Mouse (Mus musculus) neural tube, embryonic 12.5 days (tissue): ENCODE data around the gene Pdgfc. TPM values are rescaled to one million over a fixed set of nuclear protein-coding genes. Genes with fewer than 3 reads are reported as not detected.

Source experiments
- ATAC-seq: fragments of 200-750 bp; cut with Nextera tagmentation; 2 replicates; pipeline ENCODE4 v1.8.0; 2017; ENCODE audit warnings: low read depth, mild to moderate bottlenecking, moderate TSS enrichment, moderate library complexity; ENCODE audit not compliant: low FRiP score
- H3K27ac ChIP-seq: fragments of 300-500 bp; sonication (generic); 2 replicates; pipeline ENCODE4 v1.5.1; 2016
- H3K27me3 ChIP-seq: fragments of 300-500 bp; sonication (generic); replicated peaks from 2 replicates; pipeline ENCODE4 v1.6.1; 2016; ENCODE audit warnings: mild to moderate bottlenecking
- H3K36me3 ChIP-seq: fragments of 300-500 bp; sonication (generic); 2 replicates; pipeline ENCODE4 v1.6.1; 2016; ENCODE audit warnings: mild to moderate bottlenecking
- H3K4me1 ChIP-seq: fragments of 300-500 bp; sonication (generic); 2 replicates; pipeline ENCODE4 v1.6.1; 2016
- H3K4me2 ChIP-seq: fragments of 300-500 bp; sonication (generic); replicated peaks from 2 replicates; pipeline ENCODE4 v1.6.1; 2016; ENCODE audit warnings: mild to moderate bottlenecking
- H3K4me3 ChIP-seq: fragments of 300-500 bp; sonication (generic); 2 replicates; pipeline ENCODE4 v1.5.1; 2016
- H3K9ac ChIP-seq: fragments of 300-500 bp; sonication (generic); 2 replicates; pipeline ENCODE4 v1.6.1; 2016; ENCODE audit warnings: mild to moderate bottlenecking
- H3K9me3 ChIP-seq: fragments of 300-500 bp; sonication (generic); 2 replicates; pipeline ENCODE4 v1.6.1; 2016; ENCODE audit warnings: mild to moderate bottlenecking
- WGBS: fragments of 180-500 bp; shearing (Covaris S2); methylation state at CpG from one replicate; pipeline ENCODE4 v1.1.7; 2016; 5-methylcytosine and 5-hydroxymethylcytosine counted together
- polyA plus RNA-seq: library from polyadenylated mRNA; unstranded; fragments of >200 nt; fragmentation: Nextera tagmentation; extraction: Ambion mirVana; gene quantifications from 2 replicates; pipeline ENCODE4 v1.2.1, GENCODE M21; 2016

Pdgfc gene
- polyA plus RNA-seq, 1 experiment from 2014 or later = 10.4 TPM

GRCm38 (mm10) chr3:81030311-81030710 is 5.9 kb upstream of the Pdgfc start:
- Histone ChIP-seq H3K4me2 (no peak overlapping the region), H3K27me3 (no peaks in the 10 kb centered on the region), H3K4me1 (no peaks in the 10 kb centered on the region), H3K36me3 (no peaks in the 10 kb centered on the region), H3K9ac (no peak overlapping the region), H3K9me3 (no peaks in the 10 kb centered on the region), H3K27ac (no peak overlapping the region), H3K4me3 (no peak overlapping the region)
- ATAC-seq = no peak
- WGBS = 82% methylated on average over 2 of the region's 2 CpGs

GRCm38 (mm10) chr3:81032014-81032413 is 4.2 kb upstream of the Pdgfc start:
- Histone ChIP-seq H3K9me3 (no peaks in the 10 kb centered on the region), H3K4me3 (no peak overlapping the region), H3K27me3 (no peaks in the 10 kb centered on the region), H3K4me2 (no peak overlapping the region), H3K4me1 (no peaks in the 10 kb centered on the region), H3K36me3 (no peaks in the 10 kb centered on the region), H3K9ac (no peak overlapping the region), H3K27ac (no peak overlapping the region)
- ATAC-seq = no peak
- 57% methylated on average over 4 of the region's 4 CpGs for WGBS

DNA sequence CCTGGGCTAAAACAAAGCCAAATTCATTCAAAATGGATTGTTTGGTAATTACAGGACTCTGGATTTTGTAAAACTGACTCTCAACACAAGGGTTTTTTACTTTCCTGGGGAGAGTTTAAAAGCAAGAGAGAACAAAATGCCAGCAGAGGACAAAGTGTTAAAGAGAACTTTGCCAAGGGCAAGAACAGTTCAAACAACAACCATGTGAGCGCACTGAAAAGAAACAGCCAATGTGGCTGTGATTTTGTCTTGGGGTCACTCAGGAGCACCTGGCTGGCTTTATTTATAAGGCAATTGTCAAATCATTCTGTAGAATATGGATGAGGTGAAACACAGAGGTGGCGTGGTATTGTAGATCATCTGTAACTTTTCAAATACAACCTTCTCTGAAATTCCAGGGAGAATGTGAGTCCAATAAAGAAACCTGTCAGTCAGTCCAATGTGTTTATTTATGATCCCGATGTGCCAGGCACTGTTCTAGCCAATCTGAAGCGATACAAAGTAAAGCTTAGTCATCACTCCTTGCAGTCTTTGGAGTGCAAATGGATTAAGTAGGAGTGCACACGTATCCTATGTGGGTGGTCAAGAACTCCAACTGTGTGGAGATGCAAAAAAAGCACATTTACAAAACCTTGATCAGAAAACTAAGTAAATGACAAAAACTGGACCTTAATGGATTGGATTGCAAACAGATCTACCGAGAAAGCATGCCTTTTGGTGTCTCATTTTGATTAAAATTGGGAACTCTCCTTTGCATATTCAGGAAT is 1.7 kb upstream of the Pdgfc start:
- no peak overlapping the region for H3K27ac ChIP-seq
- no peak overlapping the region for H3K4me2 ChIP-seq
- no peak overlapping the region for H3K9ac ChIP-seq
- H3K4me3 ChIP-seq = no peak overlapping the region
- no peaks in the 10 kb centered on the region for H3K27me3 ChIP-seq
- no peak for ATAC-seq
- peaks cover 7% of the 10 kb centered on the region; the same call in 1 of the 2 replicates for H3K4me1 ChIP-seq
- WGBS = 64% methylated on average over 6 of the region's 6 CpGs
- H3K36me3 ChIP-seq = no peaks in the 10 kb centered on the region
- H3K9me3 ChIP-seq = no peaks in the 10 kb centered on the region

DNA sequence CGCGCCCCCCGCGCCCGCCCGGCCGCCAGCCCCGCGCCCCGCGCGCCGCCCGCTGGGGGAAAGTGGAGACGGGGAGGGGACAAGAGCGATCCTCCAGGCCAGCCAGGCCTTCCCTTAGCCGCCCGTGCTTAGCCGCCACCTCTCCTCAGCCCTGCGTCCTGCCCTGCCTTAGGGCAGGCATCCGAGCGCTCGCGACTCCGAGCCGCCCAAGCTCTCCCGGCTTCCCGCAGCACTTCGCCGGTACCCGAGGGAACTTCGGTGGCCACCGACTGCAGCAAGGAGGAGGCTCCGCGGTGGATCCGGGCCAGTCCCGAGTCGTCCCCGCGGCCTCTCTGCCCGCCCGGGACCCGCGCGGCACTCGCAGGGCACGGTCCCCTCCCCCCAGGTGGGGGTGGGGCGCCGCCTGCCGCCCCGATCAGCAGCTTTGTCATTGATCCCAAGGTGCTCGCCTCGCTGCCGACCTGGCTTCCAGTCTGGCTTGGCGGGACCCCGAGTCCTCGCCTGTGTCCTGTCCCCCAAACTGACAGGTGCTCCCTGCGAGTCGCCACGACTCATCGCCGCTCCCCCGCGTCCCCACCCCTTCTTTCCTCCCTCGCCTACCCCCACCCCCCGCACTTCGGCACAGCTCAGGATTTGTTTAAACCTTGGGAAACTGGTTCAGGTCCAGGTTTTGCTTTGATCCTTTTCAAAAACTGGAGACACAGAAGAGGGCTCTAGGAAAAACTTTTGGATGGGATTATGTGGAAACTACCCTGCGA is 517 bp downstream of the Pdgfc start:
- H3K9ac ChIP-seq = peak overlapping the region; percentile 70
- H3K4me1 ChIP-seq = peaks cover 7% of the 10 kb centered on the region; the same call in 1 of the 2 replicates
- peak overlapping the region; percentile 72 for H3K4me3 ChIP-seq
- H3K27ac ChIP-seq = no peak overlapping the region
- WGBS = under 1% methylated on average over 50 of the region's 68 CpGs
- no peaks in the 10 kb centered on the region for H3K27me3 ChIP-seq
- H3K36me3 ChIP-seq = no peaks in the 10 kb centered on the region
- ATAC-seq = peak; percentile 92
- H3K4me2 ChIP-seq = peak overlapping the region; percentile 87
- H3K9me3 ChIP-seq = no peaks in the 10 kb centered on the region

DNA sequence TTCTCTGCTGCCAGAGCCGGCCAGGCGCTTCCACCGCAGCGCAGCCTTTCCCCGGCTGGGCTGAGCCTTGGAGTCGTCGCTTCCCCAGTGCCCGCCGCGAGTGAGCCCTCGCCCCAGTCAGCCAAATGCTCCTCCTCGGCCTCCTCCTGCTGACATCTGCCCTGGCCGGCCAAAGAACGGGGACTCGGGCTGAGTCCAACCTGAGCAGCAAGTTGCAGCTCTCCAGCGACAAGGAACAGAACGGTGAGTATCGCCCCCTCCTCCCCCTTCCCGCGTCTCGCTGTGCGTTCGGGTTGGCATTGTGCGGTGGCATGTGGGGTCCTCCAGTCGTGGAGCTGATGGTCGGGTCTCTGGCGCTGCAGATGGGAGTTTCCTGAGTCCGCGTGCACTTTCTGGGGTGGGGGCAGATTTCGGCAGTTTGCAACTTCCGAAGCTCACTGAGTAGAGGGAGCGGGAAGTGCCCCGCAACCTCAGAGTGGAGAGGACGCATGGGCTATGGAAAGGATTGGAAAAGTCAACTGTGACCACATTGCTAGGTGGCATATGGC is 1.2 kb downstream of the Pdgfc start:
- Histone ChIP-seq H3K27ac (no peak overlapping the region), H3K4me2 (peak overlapping the region; percentile 87), H3K9ac (peak overlapping the region; percentile 70), H3K9me3 (no peaks in the 10 kb centered on the region), H3K27me3 (no peaks in the 10 kb centered on the region), H3K4me3 (peak overlapping the region; percentile 72), H3K36me3 (no peaks in the 10 kb centered on the region), H3K4me1 (peaks cover 7% of the 10 kb centered on the region; the same call in 1 of the 2 replicates)
- under 1% methylated on average over 34 of the region's 34 CpGs for WGBS
- peak; percentile 65 for ATAC-seq

GRCm38 (mm10) chr3:81039131-81039653 is 3.0 kb downstream of the Pdgfc start:
- Histone ChIP-seq H3K9me3 (no peaks in the 10 kb centered on the region), H3K36me3 (no peaks in the 10 kb centered on the region), H3K4me1 (peaks cover 7% of the 10 kb centered on the region; the same call in 1 of the 2 replicates), H3K4me3 (no peak overlapping the region), H3K27me3 (no peaks in the 10 kb centered on the region), H3K9ac (no peak overlapping the region), H3K4me2 (peak overlapping the region; percentile 87), H3K27ac (no peak overlapping the region)
- whole genome bisulfite sequencing = 55% methylated on average over 2 of the region's 2 CpGs
- no peak for ATAC-seq

GRCm38 (mm10) chr3:81044653-81045343 is 8.6 kb downstream of the Pdgfc start:
- Histone ChIP-seq H3K4me3 (no peak overlapping the region), H3K36me3 (no peaks in the 10 kb centered on the region), H3K9ac (no peak overlapping the region), H3K27ac (no peak overlapping the region), H3K4me2 (no peak overlapping the region), H3K27me3 (no peaks in the 10 kb centered on the region), H3K9me3 (no peaks in the 10 kb centered on the region), H3K4me1 (peaks cover 9% of the 10 kb centered on the region; the same call in 1 of the 2 replicates)
- ATAC-seq = peak; percentile 91
- 37% methylated on average over 2 of the region's 2 CpGs for WGBS

DNA sequence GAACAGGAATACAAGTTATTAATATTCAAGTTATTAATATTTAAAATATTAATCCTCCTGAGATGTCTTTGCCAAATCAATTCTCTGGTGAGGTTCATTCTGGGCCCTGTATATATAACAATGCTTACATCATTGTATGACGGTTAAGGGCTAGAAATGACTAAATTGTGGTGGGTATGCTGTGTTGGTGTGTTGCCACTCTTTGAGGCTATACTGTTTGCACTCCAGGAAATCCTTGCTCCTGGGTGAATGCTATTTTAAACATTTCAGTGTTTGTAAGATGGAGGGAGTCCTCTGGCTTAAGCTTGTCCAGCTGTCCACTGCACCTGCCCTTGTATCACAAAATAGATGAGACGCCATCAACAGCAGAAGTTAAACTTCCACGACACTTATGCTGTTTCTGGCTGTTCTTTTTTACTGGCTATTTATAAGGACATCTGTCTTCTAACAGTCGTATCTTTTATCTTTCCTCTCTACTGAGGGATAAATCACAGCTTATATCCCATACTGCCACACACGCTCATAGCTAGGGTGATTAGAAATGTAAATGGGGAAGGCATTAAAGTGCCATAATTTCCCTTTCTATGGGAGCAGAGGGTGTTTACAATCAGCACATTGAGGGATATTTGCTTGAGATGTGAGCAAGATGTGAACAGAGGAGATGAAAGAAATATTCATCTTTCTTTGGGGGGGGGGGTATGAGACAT is 9.3 kb downstream of the Pdgfc start:
- ATAC-seq = peak; percentile 69
- H3K4me1 ChIP-seq = peaks cover 9% of the 10 kb centered on the region; the same call in 1 of the 2 replicates
- no peak overlapping the region for H3K4me3 ChIP-seq
- no peaks in the 10 kb centered on the region for H3K27me3 ChIP-seq
- 0 out of 2 replicates have a peak overlapping the region, but pooled peaks have one; percentile 9 for H3K4me2 ChIP-seq
- WGBS = 34% methylated on average over 5 of the region's 5 CpGs
- no peaks in the 10 kb centered on the region for H3K36me3 ChIP-seq
- no peaks in the 10 kb centered on the region for H3K9me3 ChIP-seq
- no peak overlapping the region for H3K9ac ChIP-seq
- H3K27ac ChIP-seq = no peak overlapping the region

DNA sequence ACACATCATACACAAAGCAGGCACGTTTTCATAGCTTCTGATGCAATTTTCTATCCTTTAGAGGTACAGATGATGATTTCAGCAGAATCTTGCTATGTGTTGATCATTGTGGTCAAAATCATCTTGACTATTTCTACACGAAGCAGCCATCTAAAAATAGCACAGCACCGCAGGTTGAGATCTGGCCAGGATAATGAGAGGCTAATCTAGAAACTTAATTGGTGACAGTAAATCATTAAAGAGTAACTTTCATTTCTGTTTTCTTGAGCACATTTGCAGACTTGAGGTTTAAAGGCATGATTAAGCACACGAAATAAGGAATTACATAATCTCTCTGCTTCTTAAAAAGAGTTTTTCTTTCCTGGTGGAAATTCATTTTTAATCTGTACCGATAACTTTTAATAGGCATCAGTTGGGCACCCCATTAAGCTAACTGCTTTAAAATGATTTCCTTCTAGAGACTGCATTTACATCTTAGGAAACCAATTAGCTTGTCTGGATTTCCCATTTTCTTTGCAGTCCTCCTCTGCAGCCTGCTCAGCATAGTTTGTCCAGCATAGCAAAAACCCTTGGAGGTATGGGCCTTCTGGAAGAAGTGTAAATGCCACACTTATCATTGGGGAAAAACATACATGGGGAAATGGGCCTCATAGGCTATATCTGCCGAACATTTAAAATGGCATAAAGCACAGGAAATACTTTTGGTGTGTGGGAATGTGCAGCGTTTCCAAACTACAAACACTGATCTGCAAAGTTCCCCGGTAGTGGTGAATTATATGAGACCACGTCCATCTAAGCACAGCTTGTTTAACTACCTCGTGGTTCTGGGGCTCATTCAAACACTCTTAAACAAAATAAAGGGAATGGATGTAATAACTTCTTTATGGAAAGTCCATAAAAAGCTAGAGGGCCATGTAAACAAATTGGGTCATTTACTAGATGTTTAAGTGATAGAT is 10.7 kb downstream of the Pdgfc start:
- Histone ChIP-seq H3K36me3 (no peaks in the 10 kb centered on the region), H3K4me2 (no peak overlapping the region), H3K4me3 (no peak overlapping the region), H3K27me3 (no peaks in the 10 kb centered on the region), H3K9ac (no peak overlapping the region), H3K4me1 (peaks cover 9% of the 10 kb centered on the region; the same call in 1 of the 2 replicates), H3K9me3 (no peaks in the 10 kb centered on the region), H3K27ac (no peak overlapping the region)
- no peak for ATAC-seq
- WGBS = 66% methylated on average over 10 of the region's 10 CpGs

GRCm38 (mm10) chr3:81051522-81051921 is 15.3 kb downstream of the Pdgfc start:
- H3K27ac ChIP-seq = no peak overlapping the region
- ATAC-seq = no peak
- H3K9me3 ChIP-seq = no peaks in the 10 kb centered on the region
- no peaks in the 10 kb centered on the region for H3K4me1 ChIP-seq
- no peak overlapping the region for H3K4me3 ChIP-seq
- no peaks in the 10 kb centered on the region for H3K27me3 ChIP-seq
- no peak overlapping the region for H3K9ac ChIP-seq
- no peak overlapping the region for H3K4me2 ChIP-seq
- no peaks in the 10 kb centered on the region for H3K36me3 ChIP-seq
